Mouse (Mus musculus): Measurements from ENCODE around the gene Zfp316. TPM values are rescaled to one million over a fixed set of nuclear protein-coding genes. Genes with fewer than 3 reads are reported as not detected.
A peak's percentile ranks its signal among the peaks of the same experiment; 100 is the strongest.

The Zfp316 gene
- polyA plus RNA-seq, 2 experiments: 2.8 to 9.1 TPM

GRCm38 (mm10) chr5:143235028-143235693 is 34.7 kb downstream of the Zfp316 start, which contains the start of gene Zfp12:
Zfp12 (plus strand) TSS chr5:143235163.
- Histone ChIP-seq H3K36me3 (ENCODE audit: control insufficient read depth, insufficient read depth, low read length) (peaks cover 32% of the 10 kb centered on the region), H3K4me3 (replicated peaks; ENCODE audit: low read length) (peak within 1 kb of the TSS; percentile 91), H3K9ac (ENCODE audit: low read depth, low read length, severe bottlenecking) (peak within 1 kb of the TSS; percentile 93), H3K9me3 (ENCODE audit: control insufficient read depth, low read length) (no peaks in the 10 kb centered on the region), H3K27ac (replicated peaks; ENCODE audit: low read depth, low read length) (peak within 1 kb of the TSS; percentile 98), H3K4me2 (replicated peaks; ENCODE audit: low read depth, low read length, severe bottlenecking) (peak within 1 kb of the TSS; percentile 75), H3K4me1 (ENCODE audit: control insufficient read depth, insufficient read depth, low read length) (peaks cover 9% of the 10 kb centered on the region), H3K27me3 (ENCODE audit: control insufficient read depth, insufficient read depth, low read length) (no peaks in the 10 kb centered on the region)
- peak; percentile 68; the same call in 1 of the 2 replicates for TF ChIP-seq POLR2A (IDR thresholded peaks at IDR 0.05; ENCODE audit: borderline replicate concordance, extremely low read depth, insufficient read depth, insufficient read length)
- DNase-seq (ENCODE audit: low spot score): peak; percentile 98
- WGBS: under 1% methylated on average over 36 of the region's 58 CpGs
- peak; percentile 98 for ATAC-seq (ENCODE audit: low FRiP score, low read depth)

GRCm38 (mm10) chr5:143226790-143227189 is 43.0 kb downstream of the Zfp316 start, which contains the start of gene Spdye4a:
Spdye4a (minus strand) TSS chr5:143226890.
- ATAC-seq (ENCODE audit: low FRiP score, low read depth) (no peak), DNase-seq (ENCODE audit: low spot score) (no peak)
- no peak for TF ChIP-seq POLR2A (IDR thresholded peaks at IDR 0.05; ENCODE audit: borderline replicate concordance, extremely low read depth, insufficient read depth, insufficient read length)
- H3K9ac ChIP-seq (ENCODE audit: low read depth, low read length, severe bottlenecking): no peak within 1 kb of the TSS
- no peaks in the 10 kb centered on the region for H3K36me3 ChIP-seq (ENCODE audit: control insufficient read depth, insufficient read depth, low read length)
- H3K4me1 ChIP-seq (ENCODE audit: control insufficient read depth, insufficient read depth, low read length): no peaks in the 10 kb centered on the region
- no peaks in the 10 kb centered on the region for H3K9me3 ChIP-seq (ENCODE audit: control insufficient read depth, low read length)
- no peak within 1 kb of the TSS for H3K4me3 ChIP-seq (replicated peaks; ENCODE audit: low read length)
- H3K4me2 ChIP-seq (replicated peaks; ENCODE audit: low read depth, low read length, severe bottlenecking): no peak within 1 kb of the TSS
- H3K27ac ChIP-seq (replicated peaks; ENCODE audit: low read depth, low read length): no peak within 1 kb of the TSS
- no peaks in the 10 kb centered on the region for H3K27me3 ChIP-seq (ENCODE audit: control insufficient read depth, insufficient read depth, low read length)
- WGBS: 88% methylated on average over 3 of the region's 3 CpGs

GRCm38 (mm10) chr5:143222287-143222686 is 47.5 kb downstream of the Zfp316 start:
- Histone ChIP-seq H3K9ac (ENCODE audit: low read depth, low read length, severe bottlenecking) (no peak overlapping the region), H3K36me3 (ENCODE audit: control insufficient read depth, insufficient read depth, low read length) (no peaks in the 10 kb centered on the region), H3K27ac (replicated peaks; ENCODE audit: low read depth, low read length) (no peak overlapping the region), H3K4me3 (replicated peaks; ENCODE audit: low read length) (no peak overlapping the region), H3K27me3 (ENCODE audit: control insufficient read depth, insufficient read depth, low read length) (no peaks in the 10 kb centered on the region), H3K4me2 (replicated peaks; ENCODE audit: low read depth, low read length, severe bottlenecking) (no peak overlapping the region), H3K9me3 (ENCODE audit: control insufficient read depth, low read length) (no peaks in the 10 kb centered on the region), H3K4me1 (ENCODE audit: control insufficient read depth, insufficient read depth, low read length) (no peaks in the 10 kb centered on the region)
- TF ChIP-seq POLR2A (IDR thresholded peaks at IDR 0.05; ENCODE audit: borderline replicate concordance, extremely low read depth, insufficient read depth, insufficient read length): no peak
- ATAC-seq (ENCODE audit: low FRiP score, low read depth) (no peak), DNase-seq (ENCODE audit: low spot score) (no peak)
- 58% methylated on average over 1 of the region's 1 CpGs for WGBS

- no peaks in the 10 kb centered on the region for H3K9me3 ChIP-seq (ENCODE audit: control insufficient read depth, low read length)
- H3K4me3 ChIP-seq (replicated peaks; ENCODE audit: low read length): no peak overlapping the region
- H3K36me3 ChIP-seq (ENCODE audit: control insufficient read depth, insufficient read depth, low read length): no peaks in the 10 kb centered on the region
- no peaks in the 10 kb centered on the region for H3K27me3 ChIP-seq (ENCODE audit: control insufficient read depth, insufficient read depth, low read length)
- no peak overlapping the region for H3K27ac ChIP-seq (replicated peaks; ENCODE audit: low read depth, low read length)
- H3K4me1 ChIP-seq (ENCODE audit: control insufficient read depth, insufficient read depth, low read length): no peaks in the 10 kb centered on the region
- ATAC-seq (ENCODE audit: low FRiP score, low read depth) (no peak), DNase-seq (ENCODE audit: low spot score) (no peak)
- H3K4me2 ChIP-seq (replicated peaks; ENCODE audit: low read depth, low read length, severe bottlenecking): no peak overlapping the region
- no peak overlapping the region for H3K9ac ChIP-seq (ENCODE audit: low read depth, low read length, severe bottlenecking)
- 82% methylated on average over 4 of the region's 5 CpGs for WGBS
- TF ChIP-seq POLR2A (IDR thresholded peaks at IDR 0.05; ENCODE audit: borderline replicate concordance, extremely low read depth, insufficient read depth, insufficient read length): no peak
These were observed 48.8 kb downstream of the Zfp316 start for GRCm38 (mm10) chr5:143220996-143221395.

DNA sequence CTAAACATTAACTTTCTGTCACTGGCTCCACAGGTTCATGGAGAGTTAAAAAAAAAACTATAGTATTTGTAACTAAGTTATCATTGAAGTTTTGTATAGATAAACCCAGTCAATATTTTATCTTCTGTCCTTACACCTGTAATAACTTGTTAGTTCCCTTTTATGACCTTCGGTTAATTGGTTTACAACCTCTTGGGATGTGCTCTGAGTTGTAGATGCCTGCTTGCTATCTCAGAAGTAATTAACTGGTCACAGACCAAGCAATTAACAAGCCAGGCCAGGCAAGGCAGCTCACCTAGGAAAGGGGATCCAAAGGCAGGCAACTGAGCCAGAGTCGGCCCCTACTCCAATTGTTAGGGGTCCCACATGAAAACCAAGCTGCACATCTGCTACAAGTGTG is 56.0 kb downstream of the Zfp316 start:
- no peak for DNase-seq (ENCODE audit: low spot score)
- Histone ChIP-seq H3K27ac (replicated peaks; ENCODE audit: low read depth, low read length) (no peak overlapping the region), H3K27me3 (ENCODE audit: control insufficient read depth, insufficient read depth, low read length) (no peaks in the 10 kb centered on the region), H3K9ac (ENCODE audit: low read depth, low read length, severe bottlenecking) (no peak overlapping the region), H3K36me3 (ENCODE audit: control insufficient read depth, insufficient read depth, low read length) (no peaks in the 10 kb centered on the region), H3K4me2 (replicated peaks; ENCODE audit: low read depth, low read length, severe bottlenecking) (no peak overlapping the region), H3K4me1 (ENCODE audit: control insufficient read depth, insufficient read depth, low read length) (no peaks in the 10 kb centered on the region), H3K4me3 (replicated peaks; ENCODE audit: low read length) (no peak overlapping the region), H3K9me3 (ENCODE audit: control insufficient read depth, low read length) (peaks cover 3% of the 10 kb centered on the region; the same call in 1 of the 2 replicates)
- no peak for ATAC-seq (ENCODE audit: low FRiP score, low read depth)
- WGBS: 45% methylated on average over 2 of the region's 2 CpGs
- TF ChIP-seq POLR2A (IDR thresholded peaks at IDR 0.05; ENCODE audit: borderline replicate concordance, extremely low read depth, insufficient read depth, insufficient read length): no peak
